Mouse (Mus musculus) liver, embryonic 11.5 days (tissue): ENCODE measurements at regions not wholly inside any gene's neighbourhood (a gene's known extent, or its start where the extent isn't known, plus 50 kb on each side); places are given as distances from the start of the nearest gene placed in this dataset.

Source experiments
- ATAC-seq: fragments of 200-750 bp; cut with Nextera tagmentation; replicated peaks from 2 replicates; pipeline ENCODE4 v1.8.0; 2017; ENCODE audit warnings: moderate number of reproducible peaks, mild to moderate bottlenecking, moderate TSS enrichment, moderate library complexity; ENCODE audit not compliant: low FRiP score
- DNase-seq: peaks from one replicate; pipeline ENCODE4 v3.0.0-alpha.2; 2017; ENCODE audit warnings: low spot score
- H3K27ac ChIP-seq: fragments of 300-500 bp; sonication (generic); 2 replicates; pipeline ENCODE4 v1.5.1; 2014; ENCODE audit warnings: mild to moderate bottlenecking, low read depth, low read length, control low read depth
- H3K27me3 ChIP-seq: fragments of 300-500 bp; sonication (generic); replicated peaks from 2 replicates; pipeline ENCODE4 v1.6.1; 2014; ENCODE audit warnings: low read length, mixed read lengths; ENCODE audit not compliant: control insufficient read depth, insufficient read depth
- H3K36me3 ChIP-seq: fragments of 300-500 bp; sonication (generic); 2 replicates; pipeline ENCODE4 v1.6.1; 2014; ENCODE audit warnings: mild to moderate bottlenecking, low read length, moderate library complexity, mixed read lengths; ENCODE audit not compliant: control insufficient read depth, insufficient read depth
- H3K4me1 ChIP-seq: fragments of 300-500 bp; sonication (generic); replicated peaks from 2 replicates; pipeline ENCODE4 v1.6.1; 2014; ENCODE audit warnings: low read length, mixed read lengths; ENCODE audit not compliant: control insufficient read depth, insufficient read depth
- H3K4me2 ChIP-seq: fragments of 300-500 bp; sonication (generic); 2 replicates; pipeline ENCODE4 v1.6.1; 2014; ENCODE audit warnings: mild to moderate bottlenecking, control low read depth, moderate library complexity
- H3K4me3 ChIP-seq: fragments of 300-500 bp; sonication (generic); 2 replicates; pipeline ENCODE4 v1.5.1; 2014; ENCODE audit warnings: low read depth, low read length, control low read depth
- H3K9ac ChIP-seq: fragments of 300-500 bp; sonication (generic); 2 replicates; pipeline ENCODE4 v1.6.1; 2014; ENCODE audit warnings: low read depth, low read length, control low read depth
- H3K9me3 ChIP-seq: fragments of 300-500 bp; sonication (generic); 2 replicates; pipeline ENCODE4 v1.6.1; 2016; ENCODE audit warnings: low read length, inconsistent platforms, mixed read lengths; ENCODE audit not compliant: control insufficient read depth
- WGBS: fragments of 180-500 bp; shearing (Covaris S2); extraction: QIAGEN DNeasy Blood & Tissue Kit; methylation state at CpG from one replicate; pipeline ENCODE4 v1.1.7; 2014; 5-methylcytosine and 5-hydroxymethylcytosine counted together

- Histone ChIP-seq H3K36me3 (no peaks in the 10 kb centered on the region), H3K27me3 (no peaks in the 10 kb centered on the region), H3K9me3 (no peaks in the 10 kb centered on the region), H3K4me1 (no peaks in the 10 kb centered on the region), H3K27ac (no peak overlapping the region), H3K4me3 (no peak overlapping the region), H3K4me2 (no peak overlapping the region), H3K9ac (no peak overlapping the region)
- 96% methylated on average over 7 of the region's 7 CpGs for WGBS
- ATAC-seq (no peak), DNase-seq (no peak)
These were observed 164.2 kb downstream of the Cdh19 start for GRCm38 (mm10) chr1:110813191-110813590.

- ATAC-seq, result peak; percentile 41; the same call in 1 of the 2 replicates
- WGBS, result 55% methylated on average over 5 of the region's 5 CpGs
These were observed 178.1 kb downstream of the Cdh19 start for GRCm38 (mm10) chr1:110799157-110799764.

GRCm38 (mm10) chr1:110790586-110790985, 186.8 kb downstream of the Cdh19 start:
- Histone ChIP-seq H3K9me3 (no peaks in the 10 kb centered on the region), H3K4me1 (no peaks in the 10 kb centered on the region), H3K4me2 (no peak overlapping the region), H3K27ac (no peak overlapping the region), H3K4me3 (no peak overlapping the region), H3K27me3 (no peaks in the 10 kb centered on the region), H3K36me3 (no peaks in the 10 kb centered on the region), H3K9ac (no peak overlapping the region)
- ATAC-seq, result no peak
- no peak for DNase-seq

More at GRCm38 (mm10) chr1:110799157-110799764, 178.1 kb downstream of the Cdh19 start:
- no peaks in the 10 kb centered on the region for H3K9me3 ChIP-seq
- H3K4me1 ChIP-seq, result no peaks in the 10 kb centered on the region
- H3K27ac ChIP-seq, result no peak overlapping the region
- no peaks in the 10 kb centered on the region for H3K27me3 ChIP-seq
- DNase-seq, result no peak
- H3K36me3 ChIP-seq, result no peaks in the 10 kb centered on the region
- H3K9ac ChIP-seq, result no peak overlapping the region
- no peak overlapping the region for H3K4me3 ChIP-seq
- no peak overlapping the region for H3K4me2 ChIP-seq

- no peak overlapping the region for H3K9ac ChIP-seq
These were observed 202.0 kb downstream of the Cdh19 start for GRCm38 (mm10) chr1:110775391-110775790.

GRCm38 (mm10) chr1:110774848-110775247, 202.5 kb downstream of the Cdh19 start:
- Histone ChIP-seq H3K27ac (no peak overlapping the region), H3K4me1 (no peaks in the 10 kb centered on the region), H3K27me3 (no peaks in the 10 kb centered on the region), H3K4me3 (no peak overlapping the region), H3K4me2 (no peak overlapping the region), H3K36me3 (no peaks in the 10 kb centered on the region), H3K9me3 (no peaks in the 10 kb centered on the region), H3K9ac (no peak overlapping the region)
- DNase-seq (no peak), ATAC-seq (no peak)

More at GRCm38 (mm10) chr1:110775391-110775790, 202.0 kb downstream of the Cdh19 start:
- Histone ChIP-seq H3K4me1 (no peaks in the 10 kb centered on the region), H3K9me3 (no peaks in the 10 kb centered on the region), H3K4me2 (no peak overlapping the region), H3K4me3 (no peak overlapping the region), H3K36me3 (no peaks in the 10 kb centered on the region), H3K27me3 (no peaks in the 10 kb centered on the region), H3K27ac (no peak overlapping the region)
- ATAC-seq (no peak), DNase-seq (no peak)
- WGBS, result 50% methylated on average over 1 of the region's 1 CpGs

- H3K27ac ChIP-seq, result no peak overlapping the region
- ATAC-seq, result no peak
- no peak overlapping the region for H3K4me3 ChIP-seq
- no peaks in the 10 kb centered on the region for H3K27me3 ChIP-seq
- H3K36me3 ChIP-seq, result no peaks in the 10 kb centered on the region
- WGBS, result 82% methylated on average over 2 of the region's 2 CpGs
- H3K4me2 ChIP-seq, result no peak overlapping the region
- no peak overlapping the region for H3K9ac ChIP-seq
- H3K4me1 ChIP-seq, result no peaks in the 10 kb centered on the region
- no peak for DNase-seq
- no peaks in the 10 kb centered on the region for H3K9me3 ChIP-seq
These were observed 203.3 kb downstream of the Cdh19 start for GRCm38 (mm10) chr1:110774096-110774495.

- Histone ChIP-seq H3K4me3 (no peak overlapping the region), H3K4me2 (no peak overlapping the region), H3K27ac (no peak overlapping the region), H3K36me3 (no peaks in the 10 kb centered on the region), H3K4me1 (no peaks in the 10 kb centered on the region), H3K9ac (no peak overlapping the region), H3K27me3 (no peaks in the 10 kb centered on the region), H3K9me3 (no peaks in the 10 kb centered on the region)
- no peak for DNase-seq
- ATAC-seq, result no peak
These were observed 252.5 kb downstream of the Cdh19 start for GRCm38 (mm10) chr1:110724900-110725299.
